Mouse (Mus musculus): Measurements from ENCODE around the gene Arhgef38.

DNA sequence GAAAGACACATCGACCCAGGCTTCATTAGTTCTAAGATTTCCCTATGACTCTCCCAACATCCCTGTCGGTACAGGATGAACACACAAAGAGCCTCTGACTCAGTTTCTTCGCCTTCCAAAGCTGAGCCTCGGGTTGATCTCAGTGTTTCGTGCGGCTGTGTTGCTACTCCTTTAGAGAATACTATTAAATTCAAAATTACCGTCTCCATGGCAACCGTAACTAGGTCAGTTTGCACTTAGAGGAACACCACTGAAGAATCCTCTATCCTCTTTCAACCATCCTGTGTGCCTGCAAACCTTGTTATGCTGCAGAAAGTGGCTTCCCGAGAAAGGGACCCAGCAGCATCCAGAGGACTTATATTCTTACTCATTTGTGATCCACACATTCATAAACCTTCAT lies 9.3 kb upstream of the Arhgef38 start:
- TF ChIP-seq CTCF (IDR thresholded peaks at IDR 0.05; ENCODE audit: control insufficient read depth, insufficient read depth, low read length) (no peak), POLR2A (IDR thresholded peaks at IDR 0.05; ENCODE audit: borderline replicate concordance, control insufficient read depth, low read depth, low read length) (no peak)
